Comparison of ENCODE assay signal across 10 mouse cellular contexts in genomic region chr17:63008277-63008676, GRCm38 (mm10).
DNase-seq lines count a peak whose midpoint lies in the region; ATAC-seq and TF ChIP-seq lines count a peak whose summit lies in the region.
"Had no signal": no experiment of that assay in that cellular context is flagged by ENCODE, and none has a peak within 500 bp of the region (broad histone marks: within the 10 kb centered on the region; RNA-seq: fewer than 3 reads in every experiment).

No protein-coding gene starts in this region.

- no peaks in the 10 kb centered on the region for H3K36me3 ChIP-seq in heart, embryonic 10.5 days
- H3K36me3 ChIP-seq in limb, embryonic 11.5 days (ENCODE audit: control insufficient read depth, insufficient read depth, low read length) = no peaks in the 10 kb centered on the region

- H3K4me1 ChIP-seq in heart, embryonic 10.5 days = peaks cover 23% of the 10 kb centered on the region
- H3K4me1 ChIP-seq in limb, embryonic 11.5 days (ENCODE audit: control insufficient read depth, insufficient read depth, low read length) = peaks cover 13% of the 10 kb centered on the region
- no peaks in the 10 kb centered on the region; the same call in 1 of the 2 replicates for H3K4me1 ChIP-seq in cerebellum, adult 2 months (ENCODE audit: control insufficient read depth, insufficient read depth, low read length)

- WGBS in heart, embryonic 10.5 days = 52% methylated on average over 5 of the region's 5 CpGs
- 22% methylated on average over 5 of the region's 5 CpGs for WGBS in limb, embryonic 11.5 days
- WGBS in cerebellum, adult 2 months = 51% methylated on average over 5 of the region's 5 CpGs

- TF ChIP-seq POLR2A in cerebellum, adult 2 months (IDR thresholded peaks at IDR 0.05; ENCODE audit: borderline replicate concordance, insufficient read depth, low read length) = no peak

- no peak overlapping the region for H3K9ac ChIP-seq in limb, embryonic 11.5 days (ENCODE audit: low read length)

- no peaks in the 10 kb centered on the region for H3K27me3 ChIP-seq in heart, embryonic 10.5 days (ENCODE audit: insufficient read depth, poor library complexity, severe bottlenecking)
- H3K27me3 ChIP-seq in limb, embryonic 11.5 days (ENCODE audit: control insufficient read depth, insufficient read depth, low read length) = no peaks in the 10 kb centered on the region
- no peaks in the 10 kb centered on the region for H3K27me3 ChIP-seq in cerebellum, adult 2 months (ENCODE audit: control insufficient read depth, insufficient read depth, low read length)

- H3K4me2 ChIP-seq in limb, embryonic 11.5 days (ENCODE audit: low read depth, severe bottlenecking) = no peak overlapping the region

- intact Hi-C loops in heart, postnatal 14 days (cut with DNase I) = no loop called here
- intact Hi-C loops in left cerebral cortex, postnatal 25 days (cut with DNase I) = no loop called here

- no peak for ATAC-seq in limb, embryonic 11.5 days (ENCODE audit: insufficient number of reproducible peaks, low FRiP score, low TSS enrichment, low read depth)
- ATAC-seq: inflammation-experienced regulatory T-cells, adult 6 months had no signal

- DNase-seq in heart, embryonic 10.5 days (ENCODE audit: low spot score) = no peak
- no peak for DNase-seq in heart, postnatal 14 days
- DNase-seq in embryo, embryonic 10.5 days (ENCODE audit: low spot score) = peak; percentile 61
- peak; percentile 42 for DNase-seq in limb, embryonic 11.5 days (ENCODE audit: low spot score)
- peak; percentile 77 for DNase-seq in retina, postnatal 1 day
- DNase-seq in left cerebral cortex, postnatal 25 days (ENCODE audit: low spot score in 2 of 2) = no peak
- no peak for DNase-seq in layer of hippocampus, postnatal 10 days (ENCODE audit: low spot score in 2 of 2)
- no peak for DNase-seq in cerebellum, adult 2 months
- DNase-seq: right cerebral cortex, adult 18-20 months had no signal

- no peak for TF ChIP-seq CTCF in cerebellum, adult 2 months (IDR thresholded peaks at IDR 0.05; ENCODE audit: borderline replicate concordance, insufficient read depth, low read depth, low read length)

- 0 out of 2 replicates have a peak overlapping the region, but pooled peaks have one; percentile 47 for H3K27ac ChIP-seq in heart, embryonic 10.5 days
- H3K27ac ChIP-seq in limb, embryonic 11.5 days (replicated peaks; ENCODE audit: low read depth, low read length) = no peak overlapping the region
- H3K27ac ChIP-seq in cerebellum, adult 2 months (ENCODE audit: insufficient read depth, low read length) = no peak overlapping the region

- no peak overlapping the region for H3K4me3 ChIP-seq in heart, embryonic 10.5 days
- H3K4me3 ChIP-seq in limb, embryonic 11.5 days (ENCODE audit: low read depth, low read length) = no peak overlapping the region
- H3K4me3 ChIP-seq in cerebellum, adult 2 months (replicated peaks; ENCODE audit: insufficient read depth, low read depth, low read length) = no peak overlapping the region

- H3K9me3 ChIP-seq in heart, embryonic 10.5 days = no peaks in the 10 kb centered on the region
- no peaks in the 10 kb centered on the region for H3K9me3 ChIP-seq in limb, embryonic 11.5 days (ENCODE audit: control insufficient read depth, low read length)

Comparison
In these comparisons a context has a peak if more than half of its experiments do, and no peak if none do; other contexts are left out.
1. DNase-seq: peak in embryo, embryonic 10.5 days (single experiment), limb, embryonic 11.5 days (single experiment) and retina, postnatal 1 day (single experiment); none in heart, embryonic 10.5 days (single experiment), heart, postnatal 14 days (0 of 2), left cerebral cortex, postnatal 25 days (0 of 2), layer of hippocampus, postnatal 10 days (0 of 2) and cerebellum, adult 2 months (0 of 2).